Mouse (Mus musculus): ENCODE measurements around the gene Rfx2.

DNA sequence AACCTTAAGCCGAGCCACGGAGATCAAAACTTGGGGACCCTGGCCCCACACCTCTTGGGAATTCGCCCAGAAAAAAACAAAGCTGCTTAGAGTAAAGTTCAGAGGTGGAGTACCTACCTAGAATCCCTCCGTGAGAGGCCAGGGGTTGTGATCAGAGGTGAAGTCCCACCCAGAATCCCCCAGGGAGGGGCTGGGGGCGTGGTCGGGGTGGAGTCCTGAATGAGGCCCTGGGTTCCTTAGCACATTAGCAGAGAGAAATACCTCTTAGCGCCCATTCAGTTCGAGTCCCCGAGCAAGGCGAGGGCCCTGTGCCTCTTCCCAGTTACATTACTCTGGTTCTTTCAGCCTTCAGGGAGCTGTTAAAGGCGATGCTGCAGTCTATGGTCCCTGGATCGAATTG, 103.2 kb downstream of the Rfx2 start:
- TF ChIP-seq CTCF (IDR thresholded peaks at IDR 0.05; ENCODE audit: low read depth) (no peak), EP300 (optimal IDR thresholded peaks at IDR 0.05) (no peak)
